Mouse (Mus musculus) hindbrain, embryonic 11.5 days (tissue): Measurements from ENCODE around the gene Txlnb. TPM values are rescaled to one million over a fixed set of nuclear protein-coding genes. Genes with fewer than 3 reads are reported as not detected.

ENCODE experiments used
- ATAC-seq: fragments of 200-750 bp; cut with Nextera tagmentation; 2 replicates; pipeline ENCODE4 v1.8.0; 2017; ENCODE audit warnings: mild to moderate bottlenecking, moderate TSS enrichment, moderate library complexity; ENCODE audit not compliant: low FRiP score
- DNase-seq: peaks from one replicate; pipeline ENCODE4 v3.0.0-alpha.2; 2015; ENCODE audit warnings: low spot score
- H3K27ac ChIP-seq: fragments of 300-500 bp; sonication (generic); 2 replicates; pipeline ENCODE4 v1.5.1; 2014; ENCODE audit warnings: mild to moderate bottlenecking, low read depth, low read length
- H3K27me3 ChIP-seq: fragments of 300-500 bp; sonication (generic); 2 replicates; pipeline ENCODE4 v1.6.1; 2014; ENCODE audit warnings: mild to moderate bottlenecking, low read length, moderate library complexity, mixed read lengths; ENCODE audit not compliant: control insufficient read depth, insufficient read depth
- H3K36me3 ChIP-seq: fragments of 300-500 bp; sonication (generic); 2 replicates; pipeline ENCODE4 v1.6.1; 2014; ENCODE audit warnings: mild to moderate bottlenecking, low read length, moderate library complexity, mixed read lengths; ENCODE audit not compliant: control insufficient read depth, insufficient read depth
- H3K4me1 ChIP-seq: fragments of 300-500 bp; sonication (generic); replicated peaks from 2 replicates; pipeline ENCODE4 v1.6.1; 2014; ENCODE audit warnings: low read length, mixed read lengths; ENCODE audit not compliant: control insufficient read depth, insufficient read depth
- H3K4me2 ChIP-seq: fragments of 300-500 bp; sonication (generic); replicated peaks from 2 replicates; pipeline ENCODE4 v1.6.1; 2014; ENCODE audit warnings: mild to moderate bottlenecking, low read depth, low read length
- H3K4me3 ChIP-seq: fragments of 300-500 bp; sonication (generic); 2 replicates; pipeline ENCODE4 v1.5.1; 2014; ENCODE audit warnings: low read depth, low read length
- H3K9ac ChIP-seq: fragments of 300-500 bp; sonication (generic); 2 replicates; pipeline ENCODE4 v1.6.1; 2014; ENCODE audit warnings: low read depth, low read length
- H3K9me3 ChIP-seq: fragments of 300-500 bp; sonication (generic); 2 replicates; pipeline ENCODE4 v1.6.1; 2016; ENCODE audit warnings: low read length; ENCODE audit not compliant: control insufficient read depth
- WGBS: fragments of 180-500 bp; shearing (Covaris S2); extraction: QIAGEN DNeasy Blood & Tissue Kit; methylation state at CpG from one replicate; pipeline ENCODE4 v1.1.7; 2014; 5-methylcytosine and 5-hydroxymethylcytosine counted together
- polyA plus RNA-seq: library from polyadenylated mRNA; unstranded; fragments of >200 nt; fragmentation: Nextera tagmentation; extraction: Ambion mirVana; gene quantifications from 2 replicates; pipeline ENCODE4 v1.2.1, GENCODE M21; 2014

The Txlnb gene
- polyA plus RNA-seq: 6.7 and 7.2 TPM in 2 replicates

DNA sequence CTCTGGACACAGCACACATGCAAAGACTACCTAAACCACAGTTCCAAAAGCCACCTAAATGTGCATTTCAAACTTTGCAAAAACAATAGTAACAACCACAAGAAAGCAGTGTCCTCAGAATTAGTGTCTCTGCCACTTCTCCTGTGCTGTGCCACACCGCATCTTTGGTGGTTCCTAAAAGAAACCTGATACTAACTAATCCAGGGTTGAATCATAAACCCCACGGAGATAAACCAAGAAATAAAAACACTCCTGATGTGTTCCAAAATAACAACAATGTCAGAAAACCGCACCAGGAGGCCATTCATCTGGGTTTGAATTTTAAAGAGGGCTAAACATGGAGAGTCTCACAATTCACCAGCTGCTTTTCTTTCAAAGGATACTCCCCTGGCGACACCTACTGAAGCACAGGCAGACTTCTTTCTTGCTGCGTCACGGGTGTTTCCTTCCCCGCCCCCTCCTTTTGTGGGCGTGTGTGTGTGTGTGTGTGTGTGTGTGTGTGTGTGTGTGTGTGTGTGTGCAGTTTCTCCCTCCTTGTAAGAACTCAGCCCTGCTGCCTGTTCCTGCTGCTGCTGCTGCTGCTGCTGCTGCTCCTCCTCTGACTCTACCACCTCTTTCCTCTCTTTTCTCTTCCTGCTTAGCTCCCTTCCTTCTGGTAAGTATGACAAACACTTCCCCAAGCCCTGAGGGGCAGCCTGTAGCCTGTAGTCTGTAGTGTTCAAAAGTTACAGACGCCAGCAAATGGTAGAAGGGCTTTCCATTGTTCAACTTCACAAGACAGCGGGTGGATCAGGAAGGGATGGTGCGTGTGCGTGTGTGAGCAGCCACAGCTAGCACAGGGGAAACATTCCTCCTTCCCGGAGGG is at the start of gene Txlnb:
TSS of gene Txlnb (plus strand) at position 460 of the 865 bp plus-strand sequence.
- Histone ChIP-seq H3K27me3 (no peaks in the 10 kb centered on the region), H3K4me1 (no peaks in the 10 kb centered on the region), H3K27ac (peak within 1 kb of the TSS; percentile 83), H3K4me2 (peak within 1 kb of the TSS; percentile 43), H3K36me3 (no peaks in the 10 kb centered on the region), H3K9me3 (no peaks in the 10 kb centered on the region), H3K4me3 (no peak within 1 kb of the TSS; the same call in 1 of the 2 replicates), H3K9ac (peak within 1 kb of the TSS; percentile 67)
- 10% methylated on average over 13 of the region's 13 CpGs for WGBS
- ATAC-seq: peak; percentile 90
- DNase-seq: peak; percentile 81

DNA sequence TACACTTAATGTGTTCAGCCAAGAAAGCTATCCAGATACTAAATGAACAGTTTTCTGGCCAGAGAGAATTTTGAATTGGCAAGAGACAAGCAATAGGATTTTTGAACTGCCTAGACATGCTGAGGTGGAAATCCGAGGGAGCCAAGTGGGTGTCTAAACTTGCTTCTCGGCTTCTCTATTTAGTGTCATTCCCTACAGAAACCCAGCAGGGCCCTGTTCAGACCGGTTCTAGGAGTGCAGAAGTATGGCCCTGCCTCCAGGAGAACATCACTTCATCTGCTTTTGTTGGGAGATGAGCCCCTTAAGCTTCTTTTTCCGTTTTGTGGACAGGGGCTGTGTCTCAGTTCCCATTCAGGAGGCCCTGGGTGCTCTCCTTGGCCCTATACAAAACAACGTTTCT is 43.5 kb upstream of the Txlnb start:
- H3K9me3 ChIP-seq: 0 out of 2 replicates have a peak, but pooled peaks cover 3% of the 10 kb centered on the region
- H3K27me3 ChIP-seq: no peaks in the 10 kb centered on the region
- H3K27ac ChIP-seq: no peak overlapping the region
- no peak for ATAC-seq
- H3K4me2 ChIP-seq: no peak overlapping the region
- H3K4me1 ChIP-seq: no peaks in the 10 kb centered on the region
- H3K9ac ChIP-seq: no peak overlapping the region
- DNase-seq: no peak
- WGBS: 84% methylated on average over 5 of the region's 5 CpGs
- no peak overlapping the region for H3K4me3 ChIP-seq
- no peaks in the 10 kb centered on the region for H3K36me3 ChIP-seq

DNA sequence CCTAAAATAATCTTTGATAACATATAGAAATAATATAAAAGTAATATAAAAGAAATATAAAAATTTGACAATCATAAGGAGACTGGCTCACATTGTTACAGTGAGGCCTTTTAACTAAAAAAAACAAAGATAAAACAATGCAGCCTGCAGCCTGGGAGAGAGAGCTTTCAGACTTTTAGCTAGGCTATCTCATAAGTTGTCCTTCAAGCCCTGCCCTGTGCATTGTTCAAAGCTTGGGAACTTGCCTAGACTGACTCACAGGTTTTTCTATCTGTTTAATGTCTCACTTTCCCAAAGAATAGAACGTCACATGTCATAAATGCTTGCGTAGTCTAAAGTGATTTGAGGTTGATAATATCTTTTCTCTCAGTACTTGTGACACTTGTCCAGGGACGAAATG is 36.3 kb upstream of the Txlnb start:
- Histone ChIP-seq H3K4me2 (no peak overlapping the region), H3K4me3 (no peak overlapping the region), H3K9ac (no peak overlapping the region), H3K4me1 (no peaks in the 10 kb centered on the region), H3K9me3 (0 out of 2 replicates have a peak, but pooled peaks cover 3% of the 10 kb centered on the region), H3K36me3 (no peaks in the 10 kb centered on the region), H3K27ac (no peak overlapping the region), H3K27me3 (no peaks in the 10 kb centered on the region)
- no peak for ATAC-seq
- DNase-seq: no peak
- 89% methylated on average over 3 of the region's 3 CpGs for WGBS

DNA sequence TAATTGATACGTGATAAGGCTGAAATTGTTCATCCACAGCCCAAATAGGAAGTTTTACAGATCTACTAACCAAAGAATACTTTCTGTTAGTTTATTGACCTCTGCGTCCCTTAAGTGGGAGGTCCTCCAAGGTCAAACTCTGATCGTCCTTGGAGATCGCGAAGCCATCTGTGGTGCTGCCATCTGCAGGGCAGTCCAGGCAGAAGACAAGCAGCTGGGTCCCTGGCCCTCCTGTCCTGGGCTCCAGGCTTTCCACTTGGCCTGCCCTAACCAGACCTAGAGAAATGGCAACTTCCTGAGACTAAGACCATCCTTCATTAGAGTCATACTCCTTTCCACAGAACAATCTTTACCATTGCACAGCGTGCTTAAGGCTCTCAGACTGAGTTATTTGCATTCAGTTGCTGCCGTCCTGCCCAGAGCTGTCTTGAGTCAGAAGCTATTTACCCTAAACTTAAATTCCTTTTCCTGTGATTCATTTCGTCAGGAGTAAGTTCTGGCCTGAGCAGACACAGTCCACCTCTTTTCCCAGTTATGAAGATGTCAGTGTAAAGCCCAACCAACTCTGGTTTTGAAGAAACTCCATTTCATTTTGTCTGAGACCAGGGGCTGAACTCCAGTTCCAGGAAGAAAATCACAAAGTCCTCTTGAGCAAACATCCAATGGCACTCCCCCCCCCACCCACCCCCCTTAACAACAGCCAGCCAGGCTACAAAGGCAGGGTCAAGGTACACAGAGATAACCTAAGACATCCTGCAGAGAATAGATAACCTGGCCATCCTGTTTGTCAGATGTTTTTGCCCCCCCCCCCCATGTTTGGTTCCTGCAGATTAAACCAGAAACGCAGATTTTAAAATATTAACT is 35.0 kb upstream of the Txlnb start:
- Histone ChIP-seq H3K4me1 (no peaks in the 10 kb centered on the region), H3K9ac (no peak overlapping the region), H3K36me3 (no peaks in the 10 kb centered on the region), H3K9me3 (0 out of 2 replicates have a peak, but pooled peaks cover 2% of the 10 kb centered on the region), H3K27me3 (no peaks in the 10 kb centered on the region), H3K4me3 (no peak overlapping the region), H3K27ac (no peak overlapping the region), H3K4me2 (no peak overlapping the region)
- DNase-seq (peak; percentile 12), ATAC-seq (no peak)
- 73% methylated on average over 9 of the region's 9 CpGs for WGBS

DNA sequence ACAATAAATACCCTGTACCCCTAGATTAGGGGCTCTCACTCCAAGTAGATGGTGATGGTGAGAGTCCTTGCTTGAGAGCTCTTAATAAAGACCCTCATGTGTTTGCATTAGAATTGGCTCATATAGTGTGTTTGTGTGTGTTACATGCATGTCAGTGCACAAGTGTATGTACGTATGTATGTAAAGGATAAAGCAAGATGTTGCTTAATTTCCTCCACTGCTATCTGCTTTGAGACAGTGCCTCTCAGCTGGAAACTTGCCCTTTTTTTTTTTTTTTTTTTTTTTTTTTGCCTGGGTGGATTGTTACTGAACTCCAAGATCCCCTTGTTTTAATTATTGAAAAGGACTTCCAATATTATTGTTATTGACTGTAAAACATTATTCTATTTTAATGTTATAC is 34.4 kb upstream of the Txlnb start:
- Histone ChIP-seq H3K36me3 (no peaks in the 10 kb centered on the region), H3K4me3 (no peak overlapping the region), H3K9ac (no peak overlapping the region), H3K4me2 (no peak overlapping the region), H3K4me1 (no peaks in the 10 kb centered on the region), H3K9me3 (no peaks in the 10 kb centered on the region), H3K27me3 (no peaks in the 10 kb centered on the region), H3K27ac (no peak overlapping the region)
- DNase-seq (no peak), ATAC-seq (no peak)
- WGBS: 88% methylated on average over 1 of the region's 1 CpGs

DNA sequence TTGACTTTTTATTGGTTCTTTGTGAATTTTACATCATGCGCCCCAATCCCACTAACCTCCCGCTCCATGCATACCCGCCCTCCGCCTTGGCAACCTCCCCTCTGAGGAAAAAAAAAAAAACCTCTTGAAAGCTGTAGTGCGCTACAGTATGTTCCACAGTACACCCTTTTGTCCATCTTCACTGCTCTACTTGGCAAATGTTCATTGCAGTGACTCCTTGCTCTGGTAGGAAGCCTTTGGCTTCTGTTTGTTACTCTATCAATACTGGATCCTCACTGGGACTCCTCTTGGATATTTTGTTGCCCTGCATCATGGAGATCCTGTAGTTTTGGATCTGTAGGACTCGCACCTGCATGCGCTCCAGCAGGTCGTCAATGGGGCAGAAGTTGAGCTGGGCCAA is 33.1 kb upstream of the Txlnb start:
- WGBS: 91% methylated on average over 8 of the region's 8 CpGs
- Histone ChIP-seq H3K36me3 (no peaks in the 10 kb centered on the region), H3K4me1 (no peaks in the 10 kb centered on the region), H3K9ac (no peak overlapping the region), H3K4me3 (no peak overlapping the region), H3K27me3 (no peaks in the 10 kb centered on the region), H3K27ac (no peak overlapping the region), H3K9me3 (no peaks in the 10 kb centered on the region), H3K4me2 (no peak overlapping the region)
- ATAC-seq (no peak), DNase-seq (no peak)

DNA sequence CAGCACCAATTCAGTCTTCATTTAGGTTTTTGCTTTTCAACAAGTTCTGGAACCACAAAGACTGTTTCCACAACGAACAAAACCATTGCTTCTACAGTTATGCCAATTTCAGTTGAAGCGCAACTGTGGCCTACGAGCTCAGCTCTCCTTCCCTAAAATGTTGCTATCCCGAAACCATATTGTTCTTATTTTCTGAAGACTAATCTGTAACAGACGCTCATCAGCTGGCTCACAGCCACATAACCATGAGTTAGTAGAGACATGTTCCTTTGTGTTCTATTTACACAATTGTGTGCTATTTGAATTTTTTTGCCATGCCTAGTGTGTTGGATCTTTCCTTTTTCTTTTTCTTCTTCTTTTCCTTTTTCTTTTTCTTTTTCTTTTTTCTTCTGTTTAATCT is 26.2 kb upstream of the Txlnb start:
- WGBS: 76% methylated on average over 5 of the region's 5 CpGs
- Histone ChIP-seq H3K9me3 (no peaks in the 10 kb centered on the region), H3K4me3 (no peak overlapping the region), H3K9ac (no peak overlapping the region), H3K27ac (no peak overlapping the region), H3K4me1 (no peaks in the 10 kb centered on the region), H3K4me2 (no peak overlapping the region), H3K36me3 (no peaks in the 10 kb centered on the region), H3K27me3 (no peaks in the 10 kb centered on the region)
- ATAC-seq (no peak), DNase-seq (peak; percentile 9)

DNA sequence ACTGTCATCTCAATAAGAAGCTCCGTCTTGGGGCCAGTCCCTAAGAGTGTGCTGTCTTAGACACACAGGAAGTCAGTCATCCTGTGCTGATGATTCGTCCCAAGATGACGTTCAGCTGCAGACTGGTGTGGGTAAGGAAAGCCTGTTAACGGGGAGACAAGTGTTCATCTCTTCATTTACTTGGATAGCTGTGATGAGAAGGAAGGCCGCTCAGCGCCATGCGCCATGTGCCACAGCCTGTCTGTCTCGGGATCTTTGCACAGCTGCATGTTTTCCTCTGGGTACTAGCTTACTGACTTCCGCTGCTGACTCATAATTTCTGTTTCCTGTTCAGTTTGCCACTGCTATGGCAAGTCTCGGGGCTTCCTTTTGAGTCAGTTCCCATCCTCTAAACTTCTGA is 23.7 kb upstream of the Txlnb start:
- H3K9me3 ChIP-seq: no peaks in the 10 kb centered on the region
- H3K4me3 ChIP-seq: no peak overlapping the region
- DNase-seq (no peak), ATAC-seq (no peak)
- H3K36me3 ChIP-seq: no peaks in the 10 kb centered on the region
- H3K9ac ChIP-seq: no peak overlapping the region
- H3K27me3 ChIP-seq: no peaks in the 10 kb centered on the region
- H3K4me2 ChIP-seq: no peak overlapping the region
- WGBS: 90% methylated on average over 10 of the region's 10 CpGs
- no peaks in the 10 kb centered on the region for H3K4me1 ChIP-seq
- no peak overlapping the region for H3K27ac ChIP-seq
